ENCODE assay signal across 14 mouse cellular contexts in genomic region chr11:23634573-23634972, GRCm38 (mm10). TPM values are rescaled to one million over a fixed set of nuclear protein-coding genes. Genes with fewer than 3 reads are reported as not detected.
DNase-seq lines count a peak whose midpoint lies in the region; ATAC-seq and TF ChIP-seq lines count a peak whose summit lies in the region.
"Had no signal": no experiment of that assay in that cellular context is flagged by ENCODE, and none has a peak within 500 bp of the region (broad histone marks: within the 10 kb centered on the region; RNA-seq: fewer than 3 reads in every experiment).

No protein-coding gene starts in this region.

- H3K9me3 ChIP-seq in hindbrain, postnatal 0 days (ENCODE audit: low read length), result no peaks in the 10 kb centered on the region
- H3K9me3 ChIP-seq in hindbrain, embryonic 12.5 days (replicated peaks), result no peaks in the 10 kb centered on the region
- no peaks in the 10 kb centered on the region for H3K9me3 ChIP-seq in neural tube, embryonic 13.5 days
- H3K9me3 ChIP-seq: limb, embryonic 10.5 days had no signal

- H3K4me2 ChIP-seq in hindbrain, postnatal 0 days (ENCODE audit: low read depth, low read length), result no peak overlapping the region
- no peak overlapping the region for H3K4me2 ChIP-seq in hindbrain, embryonic 12.5 days (replicated peaks)
- H3K4me2 ChIP-seq in neural tube, embryonic 13.5 days, result peak overlapping the region; percentile 61; the same call in 1 of the 2 replicates

- no peaks in the 10 kb centered on the region for H3K36me3 ChIP-seq in hindbrain, postnatal 0 days (ENCODE audit: insufficient read depth, low read length)
- no peaks in the 10 kb centered on the region for H3K36me3 ChIP-seq in hindbrain, embryonic 12.5 days
- peaks cover 11% of the 10 kb centered on the region for H3K36me3 ChIP-seq in neural tube, embryonic 13.5 days

- H3K4me1 ChIP-seq in hindbrain, postnatal 0 days (ENCODE audit: insufficient read depth, low read length), result no peaks in the 10 kb centered on the region
- H3K4me1 ChIP-seq in hindbrain, embryonic 12.5 days, result peaks cover 6% of the 10 kb centered on the region
- peaks cover 25% of the 10 kb centered on the region for H3K4me1 ChIP-seq in neural tube, embryonic 13.5 days (replicated peaks)

- no peak for ATAC-seq in cerebellum, adult (ENCODE audit: insufficient number of reproducible peaks, low FRiP score, low TSS enrichment)
- ATAC-seq in hindbrain, postnatal 0 days, result no peak
- no peak for ATAC-seq in hindbrain, embryonic 12.5 days (ENCODE audit: low FRiP score)
- ATAC-seq in neural tube, embryonic 13.5 days (ENCODE audit: low read depth), result no peak

- TF ChIP-seq CTCF in hindbrain, postnatal 0 days (IDR thresholded peaks at IDR 0.05; ENCODE audit: low read depth), result no peak

- no peak overlapping the region for H3K4me3 ChIP-seq in hindbrain, postnatal 0 days (ENCODE audit: low read length)
- H3K4me3 ChIP-seq in hindbrain, embryonic 12.5 days, result no peak overlapping the region
- H3K4me3 ChIP-seq in neural tube, embryonic 13.5 days, result no peak overlapping the region

- DNase-seq in cerebellum, adult 11 months, result peak; percentile 18
- peak; percentile 5 for DNase-seq in hindbrain, postnatal 0 days (ENCODE audit: low spot score)
- peak; percentile 7 to 13 for DNase-seq in cerebellum, postnatal 36 days
- no peak for DNase-seq in natural killer cell, adult 2 months (ENCODE audit: low spot score in 2 of 2)
- DNase-seq in urinary bladder, adult 2 months (ENCODE audit: low spot score), result no peak
- DNase-seq: heart, postnatal 10 days; kidney, postnatal 14 days; lung, embryonic 14.5 days; right cerebral cortex, postnatal 25 days; thymus, adult 2 months had no signal

- no peaks in the 10 kb centered on the region for H3K27me3 ChIP-seq in hindbrain, postnatal 0 days (ENCODE audit: insufficient read depth, low read length)
- H3K27me3 ChIP-seq in hindbrain, embryonic 12.5 days, result no peaks in the 10 kb centered on the region
- no peaks in the 10 kb centered on the region for H3K27me3 ChIP-seq in neural tube, embryonic 13.5 days

- H3K9ac ChIP-seq in hindbrain, postnatal 0 days (replicated peaks; ENCODE audit: low read length), result no peak overlapping the region
- no peak overlapping the region for H3K9ac ChIP-seq in hindbrain, embryonic 12.5 days
- H3K9ac ChIP-seq in neural tube, embryonic 13.5 days, result no peak overlapping the region
- H3K9ac ChIP-seq: lung, embryonic 14.5 days had no signal

- 50% methylated on average over 8 of the region's 8 CpGs for WGBS in hindbrain, postnatal 0 days
- WGBS in hindbrain, embryonic 12.5 days, result 67% methylated on average over 8 of the region's 8 CpGs
- WGBS in neural tube, embryonic 13.5 days, result 52% methylated on average over 8 of the region's 8 CpGs

- H3K27ac ChIP-seq in hindbrain, postnatal 0 days, result 0 out of 2 replicates have a peak overlapping the region, but pooled peaks have one; percentile 8
- H3K27ac ChIP-seq in hindbrain, embryonic 12.5 days, result no peak overlapping the region
- H3K27ac ChIP-seq in neural tube, embryonic 13.5 days (replicated peaks), result 0 out of 2 replicates have a peak overlapping the region, but pooled peaks have one; percentile 6
- H3K27ac ChIP-seq: limb, embryonic 10.5 days had no signal

RNA-seq across cellular contexts. Expression of gene 0610010F05Rik, which starts 1.1 kb away (rescaled TPM):
- total RNA-seq in hindbrain, postnatal 0 days (2014; rRNA removed), result 52.1 and 71.0 TPM in 2 replicates
- polyA plus RNA-seq in hindbrain, postnatal 0 days (2015; fragmentation: Nextera tagmentation; extraction: Ambion mirVana), result 122 and 124 TPM in 2 replicates
- 90.0 and 95.1 TPM in 2 replicates for polyA plus RNA-seq in hindbrain, embryonic 12.5 days (2016; fragmentation: Nextera tagmentation; extraction: Ambion mirVana)
- 128 and 133 TPM in 2 replicates for polyA plus RNA-seq in neural tube, embryonic 13.5 days (2015; fragmentation: Nextera tagmentation; extraction: Ambion mirVana)
- polyA plus RNA-seq in urinary bladder, adult 2 months (2012; rRNA removed), result 7.4 and 8.5 TPM in 2 replicates

RNA-seq across cellular contexts. Expression of gene Pus10, which starts 30.9 kb away (rescaled TPM):
- 9.0 and 11.8 TPM in 2 replicates for total RNA-seq in hindbrain, postnatal 0 days (2014; rRNA removed)
- polyA plus RNA-seq in hindbrain, postnatal 0 days (2015; fragmentation: Nextera tagmentation; extraction: Ambion mirVana), result 7.8 and 8.5 TPM in 2 replicates
- 20.9 and 22.2 TPM in 2 replicates for polyA plus RNA-seq in hindbrain, embryonic 12.5 days (2016; fragmentation: Nextera tagmentation; extraction: Ambion mirVana)
- polyA plus RNA-seq in neural tube, embryonic 13.5 days (2015; fragmentation: Nextera tagmentation; extraction: Ambion mirVana), result 14.1 and 14.3 TPM in 2 replicates
- polyA plus RNA-seq in urinary bladder, adult 2 months (2012; rRNA removed), result 11.0 and 11.2 TPM in 2 replicates

RNA-seq across cellular contexts. Expression of gene Pex13, which starts 31.2 kb away (rescaled TPM):
- 16.1 and 19.5 TPM in 2 replicates for total RNA-seq in hindbrain, postnatal 0 days (2014; rRNA removed)
- polyA plus RNA-seq in hindbrain, postnatal 0 days (2015; fragmentation: Nextera tagmentation; extraction: Ambion mirVana), result 27.8 and 28.8 TPM in 2 replicates
- polyA plus RNA-seq in hindbrain, embryonic 12.5 days (2016; fragmentation: Nextera tagmentation; extraction: Ambion mirVana), result 48.2 and 51.0 TPM in 2 replicates
- polyA plus RNA-seq in neural tube, embryonic 13.5 days (2015; fragmentation: Nextera tagmentation; extraction: Ambion mirVana), result 38.8 and 45.1 TPM in 2 replicates
- polyA plus RNA-seq in urinary bladder, adult 2 months (2012; rRNA removed), result 17.0 and 23.1 TPM in 2 replicates

Comparison
In these comparisons a context has a peak if more than half of its experiments do, and no peak if none do; other contexts are left out.
1. DNase-seq: peak in cerebellum, adult 11 months (single experiment), hindbrain, postnatal 0 days (single experiment) and cerebellum, postnatal 36 days (2 of 2); none in natural killer cell, adult 2 months (0 of 2) and urinary bladder, adult 2 months (single experiment).